Mouse (Mus musculus): ENCODE results near the gene Dnajb14. TPM values are rescaled to one million over a fixed set of nuclear protein-coding genes. Genes with fewer than 3 reads are reported as not detected.
"Not testable (repeated sequence)": the region's sequence is repeated elsewhere in the genome, so short reads cannot be mapped to it uniquely, and the experiment has no call there.

The Dnajb14 gene
- polyA plus RNA-seq, 2 experiments from 2014 or later = 2.8 to 3.9 TPM

GRCm38 (mm10) chr3:137863330-137864123 lies 3.9 kb upstream of the Dnajb14 start:
- peak; percentile 42 for ATAC-seq

GRCm38 (mm10) chr3:137864124-137864987 lies 3.1 kb upstream of the Dnajb14 start, which contains the start of gene H2afz:
Gene H2afz (plus strand): TSS chr3:137864487.
- ATAC-seq = peak; percentile 71

GRCm38 (mm10) chr3:137864988-137865982 lies 2.2 kb upstream of the Dnajb14 start:
- ATAC-seq = peak; percentile 49

GRCm38 (mm10) chr3:137867133-137867436 lies 390 bp upstream of the Dnajb14 start:
- no peak for ATAC-seq

GRCm38 (mm10) chr3:137868094-137868913 lies 829 bp downstream of the Dnajb14 start:
- ATAC-seq = no peak

GRCm38 (mm10) chr3:137869395-137869794 lies 1.9 kb downstream of the Dnajb14 start:
- ATAC-seq = no peak

GRCm38 (mm10) chr3:137879313-137879712 lies 11.8 kb downstream of the Dnajb14 start:
- ATAC-seq = no peak

- no peak for ATAC-seq
Observed at GRCm38 (mm10) chr3:137880109-137880748, 12.8 kb downstream of the Dnajb14 start.

GRCm38 (mm10) chr3:137881093-137881492 lies 13.6 kb downstream of the Dnajb14 start:
- no peak for ATAC-seq

GRCm38 (mm10) chr3:137887961-137888360 lies 20.5 kb downstream of the Dnajb14 start:
- no peak for ATAC-seq

GRCm38 (mm10) chr3:137891089-137891488 lies 23.6 kb downstream of the Dnajb14 start:
- no peak for ATAC-seq

GRCm38 (mm10) chr3:137892118-137892517 lies 24.6 kb downstream of the Dnajb14 start:
- no peak for ATAC-seq

GRCm38 (mm10) chr3:137893789-137894188 lies 26.3 kb downstream of the Dnajb14 start:
- no peak for ATAC-seq

- no peak for ATAC-seq
Observed at GRCm38 (mm10) chr3:137895196-137895595, 27.7 kb downstream of the Dnajb14 start.

GRCm38 (mm10) chr3:137896386-137896785 lies 28.9 kb downstream of the Dnajb14 start:
- no peak for ATAC-seq

- ATAC-seq = no peak
Observed at GRCm38 (mm10) chr3:137896867-137897266, 29.4 kb downstream of the Dnajb14 start.

- ATAC-seq = no peak
Observed at GRCm38 (mm10) chr3:137897685-137898084, 30.2 kb downstream of the Dnajb14 start.

- no peak for ATAC-seq
Observed at GRCm38 (mm10) chr3:137900149-137900548, 32.7 kb downstream of the Dnajb14 start.

GRCm38 (mm10) chr3:137913093-137913492 lies 45.6 kb downstream of the Dnajb14 start:
- no peak for ATAC-seq

- ATAC-seq = not testable (repeated sequence)
Observed at GRCm38 (mm10) chr3:137914567-137914966, 47.1 kb downstream of the Dnajb14 start.

- ATAC-seq = no peak
Observed at GRCm38 (mm10) chr3:137917694-137918171, 50.3 kb downstream of the Dnajb14 start.
